Mouse (Mus musculus) thymus, adult 2 months (tissue): Measurements from ENCODE around the gene Stn1. TPM values are rescaled to one million over a fixed set of nuclear protein-coding genes. Genes with fewer than 3 reads are reported as not detected.

ENCODE experiments used
- DNase-seq: peaks from one replicate; pipeline ENCODE4 v3.0.0; 2021
- H3K27ac ChIP-seq: fragments of 200-500 bp; 2 replicates; pipeline ENCODE4 v1.5.1; 2012; ENCODE audit warnings: low read length, control low read depth; ENCODE audit not compliant: control insufficient read depth, insufficient read depth
- H3K27me3 ChIP-seq: fragments of 200-500 bp; 2 replicates; pipeline ENCODE4 v1.6.1; 2012; ENCODE audit warnings: mild to moderate bottlenecking, low read length, moderate library complexity, mixed read lengths; ENCODE audit not compliant: control insufficient read depth, insufficient read depth
- H3K36me3 ChIP-seq: fragments of 200-500 bp; 2 replicates; pipeline ENCODE4 v1.6.1; 2012; ENCODE audit warnings: mild to moderate bottlenecking, low read length, moderate library complexity; ENCODE audit not compliant: control insufficient read depth, insufficient read depth
- H3K4me1 ChIP-seq: fragments of 200-500 bp; replicated peaks from 2 replicates; pipeline ENCODE4 v1.6.1; 2012; ENCODE audit warnings: low read length; ENCODE audit not compliant: control insufficient read depth, insufficient read depth
- H3K4me3 ChIP-seq: fragments of 200-500 bp; 2 replicates; pipeline ENCODE4 v1.5.1; 2012; ENCODE audit warnings: mild to moderate bottlenecking, low read length, control low read depth, moderate library complexity; ENCODE audit not compliant: control insufficient read depth, insufficient read depth
- CTCF ChIP-seq: fragments of 200-500 bp; IDR thresholded peaks from 2 replicates; pipeline ENCODE4 v1.5.1; 2012; ENCODE audit warnings: mild to moderate bottlenecking, control low read depth, low read length, moderate library complexity, borderline replicate concordance; ENCODE audit not compliant: control insufficient read depth, poor library complexity, insufficient read depth; ENCODE audit errors: extremely low read depth
- POLR2A ChIP-seq: fragments of 200-500 bp; IDR thresholded peaks from 2 replicates; pipeline ENCODE4 v1.6.1; 2012; ENCODE audit warnings: mild to moderate bottlenecking, low read length, control low read depth, moderate library complexity; ENCODE audit not compliant: control insufficient read depth, poor library complexity, insufficient read depth; ENCODE audit errors: extremely low read depth
- WGBS: fragments of 180-500 bp; shearing (Covaris S2); methylation state at CpG from one replicate; pipeline ENCODE4 v1.1.7; 2018; 5-methylcytosine and 5-hydroxymethylcytosine counted together
- polyA plus RNA-seq: library from polyadenylated mRNA; depleted of rRNA; stranded (reverse); fragments of >200 nt; gene quantifications from 2 replicates; pipeline ENCODE4 v1.2.3, GENCODE M21; 2012

Stn1 gene
- polyA plus RNA-seq, 1 experiment, result 24.8 TPM

DNA sequence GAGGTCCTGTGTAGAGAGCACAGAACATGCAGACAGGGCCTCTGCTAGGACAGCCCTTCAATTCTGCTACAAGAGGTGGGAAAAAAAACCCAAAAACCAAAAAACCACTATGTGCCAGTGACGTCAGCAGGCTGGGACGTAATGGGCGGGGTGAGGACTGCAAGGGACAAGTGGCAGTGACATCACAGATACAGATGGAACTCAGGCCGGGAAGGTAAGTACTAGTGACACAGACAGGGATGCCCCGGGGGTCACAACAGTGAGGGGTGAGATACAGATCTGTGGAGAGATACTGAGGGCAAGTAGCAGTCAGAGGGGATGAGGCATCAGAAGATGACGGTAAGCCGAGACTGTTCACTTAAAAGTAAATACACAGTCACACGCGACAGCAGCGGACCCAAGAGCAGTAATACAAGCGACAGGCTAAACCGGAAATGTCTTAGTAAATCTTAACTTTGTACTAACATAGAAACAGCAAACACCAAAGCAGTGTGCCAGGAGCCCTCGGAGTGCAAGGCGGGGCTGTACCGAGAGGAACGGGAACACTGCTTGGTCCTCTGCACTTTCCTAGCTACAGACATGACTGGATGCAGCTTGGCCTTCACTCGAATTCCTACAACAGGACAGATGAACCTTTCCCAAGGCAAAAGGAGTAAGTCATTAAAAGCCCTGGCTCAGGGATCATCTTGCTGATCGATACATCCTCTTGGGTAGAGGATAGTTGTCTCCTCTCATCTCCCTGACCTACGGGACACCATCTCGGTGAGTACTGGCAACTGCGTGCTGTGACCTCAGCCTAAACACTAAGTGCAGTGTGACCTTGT, 24.3 kb downstream of the Stn1 start:
- no peak for DNase-seq
- no peaks in the 10 kb centered on the region for H3K27me3 ChIP-seq
- WGBS, result 79% methylated on average over 21 of the region's 21 CpGs
- H3K27ac ChIP-seq, result no peak overlapping the region; the same call in 1 of the 2 replicates
- TF ChIP-seq POLR2A, result no peak
- no peak for TF ChIP-seq CTCF
- H3K4me1 ChIP-seq, result peaks cover 41% of the 10 kb centered on the region
- no peak overlapping the region for H3K4me3 ChIP-seq
- no peaks in the 10 kb centered on the region for H3K36me3 ChIP-seq

DNA sequence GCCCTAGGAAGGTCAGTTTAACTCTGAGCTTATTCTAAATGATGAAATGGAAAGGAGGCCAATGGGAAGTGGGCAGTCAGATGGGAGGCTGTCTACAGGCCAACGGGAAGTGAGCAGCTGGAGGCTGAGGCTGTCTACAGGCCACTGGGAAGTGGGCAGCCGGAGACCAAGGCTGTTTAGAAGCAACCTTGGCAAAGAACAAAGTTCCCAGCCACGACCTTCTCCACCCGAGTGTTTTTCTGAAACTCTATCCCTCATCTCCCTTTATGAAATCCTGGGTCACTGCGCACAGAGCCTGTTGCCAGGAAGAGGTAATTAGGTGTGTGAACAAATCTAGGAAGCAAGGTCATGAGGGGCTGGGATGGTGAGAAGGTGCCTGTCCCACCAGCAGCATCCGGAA, 25.3 kb downstream of the Stn1 start:
- no peaks in the 10 kb centered on the region for H3K36me3 ChIP-seq
- 81% methylated on average over 6 of the region's 6 CpGs for WGBS
- H3K4me1 ChIP-seq, result peaks cover 49% of the 10 kb centered on the region
- H3K27me3 ChIP-seq, result no peaks in the 10 kb centered on the region
- no peak for DNase-seq
- no peak overlapping the region for H3K4me3 ChIP-seq
- TF ChIP-seq POLR2A, result no peak
- peak overlapping the region; percentile 93; the same call in 1 of the 2 replicates for H3K27ac ChIP-seq

DNA sequence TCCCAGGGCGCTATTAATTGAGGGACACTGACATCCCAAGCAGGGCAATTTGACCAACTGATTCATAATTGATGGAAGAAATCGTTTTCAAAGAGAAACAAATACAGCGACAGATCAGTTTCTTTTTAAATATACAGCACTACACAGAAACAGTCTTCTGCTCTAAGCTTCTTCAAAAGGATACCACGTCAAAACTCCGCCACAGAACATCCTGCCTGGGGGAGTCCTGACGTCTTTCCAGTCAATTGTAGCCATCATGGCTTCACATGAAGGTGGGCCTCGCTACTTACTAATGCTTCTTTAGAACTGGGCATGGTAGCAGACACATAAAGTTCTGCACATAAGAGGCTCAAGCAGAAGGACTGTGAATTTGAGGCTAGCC, 26.0 kb downstream of the Stn1 start:
- TF ChIP-seq POLR2A (no peak), CTCF (no peak)
- Histone ChIP-seq H3K4me1 (peaks cover 49% of the 10 kb centered on the region), H3K27ac (peak overlapping the region; percentile 93), H3K36me3 (no peaks in the 10 kb centered on the region), H3K27me3 (no peaks in the 10 kb centered on the region), H3K4me3 (peak overlapping the region; percentile 43)
- no peak for DNase-seq
- WGBS, result 11% methylated on average over 7 of the region's 7 CpGs

DNA sequence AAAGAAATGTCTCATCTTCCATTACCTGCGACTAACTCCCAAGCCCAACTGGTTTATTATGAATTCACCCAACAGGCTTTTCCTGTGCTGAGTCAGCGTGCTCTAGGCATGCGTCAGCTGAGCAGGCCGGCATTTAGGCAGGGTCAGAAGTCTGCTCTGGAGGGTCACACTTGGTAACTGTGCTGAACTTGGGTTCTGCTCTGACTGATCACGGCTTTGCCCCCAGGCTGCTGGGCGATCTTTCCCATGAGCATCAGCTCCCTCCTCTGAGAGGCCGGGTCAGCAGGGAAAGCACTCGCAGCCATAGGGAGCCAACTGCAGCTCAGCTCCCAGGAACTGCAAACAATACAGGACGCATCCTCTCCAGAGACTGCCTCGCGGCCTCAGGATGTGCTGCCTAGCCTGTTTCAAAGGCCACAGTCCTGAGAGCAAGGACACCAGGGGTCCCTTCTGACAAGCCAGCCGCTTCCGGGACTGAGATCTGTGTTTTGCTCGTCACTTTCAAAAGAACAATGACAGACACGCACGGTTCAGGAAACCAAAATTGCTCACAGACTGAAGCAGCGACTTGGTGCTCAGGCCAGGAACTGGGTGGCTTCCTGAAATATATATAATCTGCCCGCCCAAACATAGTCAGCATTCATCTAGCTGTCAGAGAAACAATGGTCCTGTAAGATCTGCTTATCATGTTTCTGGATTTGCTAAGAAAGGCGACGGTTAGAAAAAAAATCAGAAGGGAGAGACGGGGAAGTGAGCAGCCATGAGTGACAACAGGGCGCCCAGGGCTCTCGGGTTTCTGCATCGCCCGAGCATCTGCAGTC, 26.6 kb downstream of the Stn1 start:
- TF ChIP-seq POLR2A (peak; percentile 39; the same call in 1 of the 2 replicates), CTCF (no peak)
- H3K27ac ChIP-seq, result peak overlapping the region; percentile 93
- DNase-seq, result peak; percentile 61
- H3K27me3 ChIP-seq, result no peaks in the 10 kb centered on the region
- no peaks in the 10 kb centered on the region for H3K36me3 ChIP-seq
- H3K4me1 ChIP-seq, result peaks cover 49% of the 10 kb centered on the region
- 8% methylated on average over 25 of the region's 25 CpGs for WGBS
- peak overlapping the region; percentile 43 for H3K4me3 ChIP-seq

- no peak for DNase-seq
- Histone ChIP-seq H3K4me1 (peaks cover 49% of the 10 kb centered on the region), H3K27ac (peak overlapping the region; percentile 93; the same call in 1 of the 2 replicates), H3K27me3 (no peaks in the 10 kb centered on the region; the same call in 1 of the 2 replicates), H3K36me3 (no peaks in the 10 kb centered on the region), H3K4me3 (no peak overlapping the region)
- TF ChIP-seq POLR2A (no peak), CTCF (no peak)
- WGBS, result 81% methylated on average over 7 of the region's 7 CpGs
These were observed 27.2 kb downstream of the Stn1 start for GRCm38 (mm10) chr19:47510135-47510472.

DNA sequence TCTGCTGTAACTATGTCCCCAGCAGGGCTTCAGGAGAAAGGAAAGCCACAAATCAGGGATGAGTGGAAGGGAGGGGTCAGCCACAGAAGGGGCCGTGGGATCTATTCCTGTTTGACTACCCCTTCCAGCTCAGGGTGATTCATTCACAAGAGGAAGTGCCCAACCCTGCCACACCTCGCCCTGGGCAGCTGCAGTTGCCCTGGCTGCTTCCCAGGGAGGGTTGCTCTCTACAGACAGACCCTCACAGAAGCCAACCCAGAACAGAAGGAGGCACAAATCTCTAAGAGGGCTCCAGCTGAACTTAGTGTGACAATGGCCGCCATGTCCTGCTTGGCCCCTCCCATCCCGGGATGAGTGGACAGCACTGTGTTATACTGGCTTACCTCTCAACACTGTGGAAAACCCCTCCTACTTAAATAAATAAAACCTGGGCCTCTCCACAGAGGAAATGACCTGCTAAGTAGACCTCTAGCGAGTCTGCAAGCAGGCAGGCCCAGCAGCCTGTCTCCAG, 28.5 kb downstream of the Stn1 start:
- Histone ChIP-seq H3K27ac (no peak overlapping the region), H3K4me3 (no peak overlapping the region), H3K36me3 (no peaks in the 10 kb centered on the region), H3K27me3 (no peaks in the 10 kb centered on the region; the same call in 1 of the 2 replicates), H3K4me1 (peaks cover 49% of the 10 kb centered on the region)
- no peak for DNase-seq
- 44% methylated on average over 5 of the region's 5 CpGs for WGBS
- TF ChIP-seq POLR2A (no peak), CTCF (no peak)
